Comparison of ENCODE assay signal across 8 mouse cellular contexts in genomic region chr11:116005701-116006419, GRCm38 (mm10). TPM values are rescaled to one million over a fixed set of nuclear protein-coding genes. Genes with fewer than 3 reads are reported as not detected.
DNase-seq lines count a peak whose midpoint lies in the region; ATAC-seq and TF ChIP-seq lines count a peak whose summit lies in the region.

No protein-coding gene starts in this region.

- peak overlapping the region; percentile 11; the same call in 1 of the 2 replicates for H3K4me2 ChIP-seq in forebrain, embryonic 11.5 days (ENCODE audit: low read depth, low read length, severe bottlenecking)
- H3K4me2 ChIP-seq in limb, embryonic 11.5 days (ENCODE audit: low read depth, severe bottlenecking) = peak overlapping the region; percentile 65; the same call in 1 of the 2 replicates

- DNase-seq in layer of hippocampus, adult 2 months (ENCODE audit: low spot score in 2 of 2) = no peak
- no peak for DNase-seq in layer of hippocampus, postnatal 14 days (ENCODE audit: low spot score in 2 of 2)
- no peak for DNase-seq in forebrain, embryonic 11.5 days (ENCODE audit: low spot score)
- DNase-seq in limb, embryonic 11.5 days (ENCODE audit: low spot score) = no peak
- DNase-seq in layer of hippocampus, adult 8-10 months (ENCODE audit: low spot score in 2 of 2) = no peak
- no peak for DNase-seq in cerebellum, adult 11 months
- DNase-seq in cerebellum, adult 2 months = no peak

- no peak for ATAC-seq in forebrain, embryonic 11.5 days (replicated peaks; ENCODE audit: low FRiP score)
- no peak for ATAC-seq in limb, embryonic 11.5 days (ENCODE audit: insufficient number of reproducible peaks, low FRiP score, low TSS enrichment, low read depth)

- no peak for TF ChIP-seq CTCF in layer of hippocampus, adult 2 months (conservative IDR thresholded peaks at IDR 0.05)
- TF ChIP-seq CTCF in small intestine, adult 2 months (IDR thresholded peaks at IDR 0.05; ENCODE audit: extremely low read depth, insufficient read length, insufficient replicate concordance, low read depth, low read length) = no peak
- no peak for TF ChIP-seq CTCF in cerebellum, adult 2 months (IDR thresholded peaks at IDR 0.05; ENCODE audit: borderline replicate concordance, insufficient read depth, low read depth, low read length)

- TF ChIP-seq POLR2A in small intestine, adult 2 months (IDR thresholded peaks at IDR 0.05; ENCODE audit: low read depth, low read length) = no peak
- TF ChIP-seq POLR2A in cerebellum, adult 2 months (IDR thresholded peaks at IDR 0.05; ENCODE audit: borderline replicate concordance, insufficient read depth, low read length) = no peak

- H3K9me3 ChIP-seq in forebrain, embryonic 11.5 days (ENCODE audit: control insufficient read depth, low read length) = no peaks in the 10 kb centered on the region
- no peaks in the 10 kb centered on the region for H3K9me3 ChIP-seq in limb, embryonic 11.5 days (ENCODE audit: control insufficient read depth, low read length)

- H3K4me1 ChIP-seq in forebrain, embryonic 11.5 days (replicated peaks; ENCODE audit: control insufficient read depth, insufficient read depth, low read length) = peaks cover 15% of the 10 kb centered on the region
- peaks cover 14% of the 10 kb centered on the region; the same call in 1 of the 2 replicates for H3K4me1 ChIP-seq in limb, embryonic 11.5 days (ENCODE audit: control insufficient read depth, insufficient read depth, low read length)
- H3K4me1 ChIP-seq in small intestine, adult 2 months (ENCODE audit: control insufficient read depth, insufficient read depth, insufficient read length, low read length) = peaks cover 24% of the 10 kb centered on the region
- H3K4me1 ChIP-seq in cerebellum, adult 2 months (ENCODE audit: control insufficient read depth, insufficient read depth, low read length) = peaks cover 35% of the 10 kb centered on the region

- no peaks in the 10 kb centered on the region for H3K36me3 ChIP-seq in forebrain, embryonic 11.5 days (ENCODE audit: control insufficient read depth, insufficient read depth, low read length)
- H3K36me3 ChIP-seq in limb, embryonic 11.5 days (ENCODE audit: control insufficient read depth, insufficient read depth, low read length) = peaks cover 3% of the 10 kb centered on the region; the same call in 1 of the 2 replicates
- peaks cover 39% of the 10 kb centered on the region for H3K36me3 ChIP-seq in small intestine, adult 2 months (ENCODE audit: control insufficient read depth, insufficient read depth, low read length)

- peak overlapping the region; percentile 57; the same call in 1 of the 2 replicates for H3K9ac ChIP-seq in forebrain, embryonic 11.5 days (ENCODE audit: low read length)
- H3K9ac ChIP-seq in limb, embryonic 11.5 days (ENCODE audit: low read length) = no peak overlapping the region

- H3K4me3 ChIP-seq in layer of hippocampus, adult 2 months = no peak overlapping the region
- H3K4me3 ChIP-seq in forebrain, embryonic 11.5 days (ENCODE audit: low read depth, low read length) = no peak overlapping the region; the same call in 1 of the 2 replicates
- no peak overlapping the region; the same call in 1 of the 2 replicates for H3K4me3 ChIP-seq in limb, embryonic 11.5 days (ENCODE audit: low read depth, low read length)
- peak overlapping the region; percentile 56; the same call in 1 of the 2 replicates for H3K4me3 ChIP-seq in small intestine, adult 2 months (ENCODE audit: low read depth, low read length)
- H3K4me3 ChIP-seq in cerebellum, adult 2 months (replicated peaks; ENCODE audit: insufficient read depth, low read depth, low read length) = no peak overlapping the region

- no peaks in the 10 kb centered on the region for H3K27me3 ChIP-seq in forebrain, embryonic 11.5 days (ENCODE audit: control insufficient read depth, insufficient read depth, low read length)
- H3K27me3 ChIP-seq in limb, embryonic 11.5 days (ENCODE audit: control insufficient read depth, insufficient read depth, low read length) = no peaks in the 10 kb centered on the region
- no peaks in the 10 kb centered on the region for H3K27me3 ChIP-seq in small intestine, adult 2 months (ENCODE audit: control insufficient read depth, insufficient read depth, low read length)
- H3K27me3 ChIP-seq in cerebellum, adult 2 months (ENCODE audit: control insufficient read depth, insufficient read depth, low read length) = no peaks in the 10 kb centered on the region

- H3K27ac ChIP-seq in layer of hippocampus, adult 2 months = peak overlapping the region; percentile 60; the same call in 1 of the 2 replicates
- no peak overlapping the region for H3K27ac ChIP-seq in forebrain, embryonic 11.5 days (ENCODE audit: low read depth, low read length)
- H3K27ac ChIP-seq in limb, embryonic 11.5 days (replicated peaks; ENCODE audit: low read depth, low read length) = no peak overlapping the region
- H3K27ac ChIP-seq in small intestine, adult 2 months (ENCODE audit: insufficient read depth, low read depth, low read length) = peak overlapping the region; percentile 76
- no peak overlapping the region for H3K27ac ChIP-seq in cerebellum, adult 2 months (ENCODE audit: insufficient read depth, low read length)

- WGBS in forebrain, embryonic 11.5 days = 70% methylated on average over 9 of the region's 9 CpGs
- WGBS in limb, embryonic 11.5 days = 64% methylated on average over 9 of the region's 9 CpGs
- 47% methylated on average over 9 of the region's 9 CpGs for WGBS in small intestine, adult 2 months
- WGBS in cerebellum, adult 2 months = 92% methylated on average over 9 of the region's 9 CpGs

RNA-seq across cellular contexts. Expression of gene Galk1, which starts 6.7 kb away (rescaled TPM):
- total RNA-seq in layer of hippocampus, adult 2 months (2021) = 10 to 100 TPM; 13.3 to 13.5 TPM
- total RNA-seq in layer of hippocampus, postnatal 14 days (2021) = 10 to 100 TPM; 14.6 to 16.9 TPM
- polyA plus RNA-seq in forebrain, embryonic 11.5 days (2014; fragmentation: Nextera tagmentation; extraction: Ambion mirVana) = 142 and 151 TPM in 2 replicates
- 164 and 168 TPM in 2 replicates for polyA plus RNA-seq in limb, embryonic 11.5 days (2014; fragmentation: Nextera tagmentation; extraction: Ambion mirVana)
- 39.5 and 53.3 TPM in 2 replicates for polyA plus RNA-seq in small intestine, adult 2 months (2012; rRNA removed)
- total RNA-seq in layer of hippocampus, adult 8-10 months (2022) = 10 to 100 TPM; 11.6 to 20.7 (median 16.1) TPM
- polyA plus RNA-seq in cerebellum, adult 2 months (2012; rRNA removed) = 14.8 and 15.1 TPM in 2 replicates

RNA-seq across cellular contexts. Expression of gene H3f3b, which starts 21.9 kb away (rescaled TPM):
- total RNA-seq in layer of hippocampus, adult 2 months (2021) = 100 to 1,000 TPM; 285 to 322 TPM
- 100 to 1,000 TPM; 338 to 355 TPM for total RNA-seq in layer of hippocampus, postnatal 14 days (2021)
- 1,836 and 1,931 TPM in 2 replicates for polyA plus RNA-seq in forebrain, embryonic 11.5 days (2014; fragmentation: Nextera tagmentation; extraction: Ambion mirVana)
- 2,190 and 2,300 TPM in 2 replicates for polyA plus RNA-seq in limb, embryonic 11.5 days (2014; fragmentation: Nextera tagmentation; extraction: Ambion mirVana)
- polyA plus RNA-seq in small intestine, adult 2 months (2012; rRNA removed) = 48.6 and 118 TPM in 2 replicates
- total RNA-seq in layer of hippocampus, adult 8-10 months (2022) = 100 to 1,000 TPM; 243 to 308 (median 280) TPM
- 456 and 541 TPM in 2 replicates for polyA plus RNA-seq in cerebellum, adult 2 months (2012; rRNA removed)

RNA-seq across cellular contexts. Expression of gene Unk, which starts 24.3 kb away (rescaled TPM):
- 10 to 100 TPM; 26.3 to 30.8 TPM for total RNA-seq in layer of hippocampus, adult 2 months (2021)
- 10 to 100 TPM; 22.0 to 25.3 TPM for total RNA-seq in layer of hippocampus, postnatal 14 days (2021)
- 40.7 and 48.5 TPM in 2 replicates for polyA plus RNA-seq in forebrain, embryonic 11.5 days (2014; fragmentation: Nextera tagmentation; extraction: Ambion mirVana)
- polyA plus RNA-seq in limb, embryonic 11.5 days (2014; fragmentation: Nextera tagmentation; extraction: Ambion mirVana) = 34.6 and 37.0 TPM in 2 replicates
- 10.4 and 21.5 TPM in 2 replicates for polyA plus RNA-seq in small intestine, adult 2 months (2012; rRNA removed)
- total RNA-seq in layer of hippocampus, adult 8-10 months (2022) = 10 to 100 TPM; 26.3 to 31.6 (median 28.2) TPM
- 48.1 and 49.1 TPM in 2 replicates for polyA plus RNA-seq in cerebellum, adult 2 months (2012; rRNA removed)

RNA-seq across cellular contexts. Expression of gene Itgb4, which starts 31.4 kb away (rescaled TPM):
- 1 to 10 TPM; 6.4 to 6.6 TPM for total RNA-seq in layer of hippocampus, adult 2 months (2021)
- total RNA-seq in layer of hippocampus, postnatal 14 days (2021) = 1 to 10 TPM; 1.4 to 2.2 TPM
- 0.57 and 0.72 TPM in 2 replicates for polyA plus RNA-seq in forebrain, embryonic 11.5 days (2014; fragmentation: Nextera tagmentation; extraction: Ambion mirVana)
- 1.0 and 1.5 TPM in 2 replicates for polyA plus RNA-seq in limb, embryonic 11.5 days (2014; fragmentation: Nextera tagmentation; extraction: Ambion mirVana)
- polyA plus RNA-seq in small intestine, adult 2 months (2012; rRNA removed) = 53.2 and 133 TPM in 2 replicates
- total RNA-seq in layer of hippocampus, adult 8-10 months (2022) = 10 to 100 TPM in 3 of 4 experiments, 1 to 10 TPM in 1; 6.7 to 13.0 (median 11.3) TPM
- polyA plus RNA-seq in cerebellum, adult 2 months (2012; rRNA removed) = 21.6 and 28.6 TPM in 2 replicates

Comparison
In these comparisons a context has a peak if more than half of its experiments do, and no peak if none do; other contexts are left out.
1. H3K27ac ChIP-seq: peak in layer of hippocampus, adult 2 months (single experiment) and small intestine, adult 2 months (single experiment); none in forebrain, embryonic 11.5 days (single experiment), limb, embryonic 11.5 days (single experiment) and cerebellum, adult 2 months (single experiment).